Mouse (Mus musculus) adrenal gland (tissue): ENCODE measurements at regions not wholly inside any gene's neighbourhood (a gene's known extent, or its start where the extent isn't known, plus 50 kb on each side); places are given as distances from the start of the nearest gene placed in this dataset.
"Not testable (repeated sequence)": the region's sequence is repeated elsewhere in the genome, so short reads cannot be mapped to it uniquely, and the experiment has no call there.

Experiments used
- intact Hi-C: fragments of 180-260 bp; cut with DNase I; formaldehyde crosslinking; loops from one replicate; pipeline ENCODE4 v1.15.1; 2025

DNA sequence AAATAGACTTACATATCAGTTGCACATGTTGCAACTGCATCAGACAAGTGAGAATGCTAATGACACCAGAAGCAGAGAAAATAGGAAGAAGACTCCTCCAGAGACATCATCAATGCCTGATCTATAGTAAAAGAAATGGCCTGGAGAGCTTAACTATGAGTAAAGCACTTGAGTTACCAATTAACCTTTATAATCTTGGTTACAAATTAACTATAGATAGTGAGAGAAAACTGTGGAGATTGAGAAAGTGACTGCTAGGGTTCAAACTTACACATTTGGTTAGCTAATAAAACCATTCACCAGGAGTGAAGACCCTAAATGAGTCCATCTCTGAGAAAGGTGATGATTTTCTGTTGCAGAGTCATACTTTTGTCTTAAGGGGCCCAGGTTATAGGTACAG lies 307.4 kb downstream of the Phex start:
- intact Hi-C loops, result no loop called here

DNA sequence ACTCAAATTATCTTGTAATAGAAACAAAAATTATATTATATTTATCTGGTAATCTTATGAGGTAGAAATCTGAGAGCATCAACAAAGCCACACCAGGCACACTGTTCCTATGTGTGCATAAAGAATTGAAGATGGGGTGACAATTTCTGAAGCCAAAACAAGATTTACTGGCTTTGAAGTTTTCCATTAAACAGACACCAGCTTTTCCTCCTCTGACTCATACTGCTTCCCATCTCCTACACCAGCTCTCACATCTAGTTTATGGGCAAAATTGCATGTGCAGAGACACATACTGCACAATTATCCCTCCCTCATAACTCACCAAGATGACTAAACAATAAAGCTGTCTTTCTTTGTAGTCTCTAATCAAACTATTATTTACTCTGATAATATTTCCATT lies 335.1 kb downstream of the Phex start:
- intact Hi-C loops, result no loop called here

DNA sequence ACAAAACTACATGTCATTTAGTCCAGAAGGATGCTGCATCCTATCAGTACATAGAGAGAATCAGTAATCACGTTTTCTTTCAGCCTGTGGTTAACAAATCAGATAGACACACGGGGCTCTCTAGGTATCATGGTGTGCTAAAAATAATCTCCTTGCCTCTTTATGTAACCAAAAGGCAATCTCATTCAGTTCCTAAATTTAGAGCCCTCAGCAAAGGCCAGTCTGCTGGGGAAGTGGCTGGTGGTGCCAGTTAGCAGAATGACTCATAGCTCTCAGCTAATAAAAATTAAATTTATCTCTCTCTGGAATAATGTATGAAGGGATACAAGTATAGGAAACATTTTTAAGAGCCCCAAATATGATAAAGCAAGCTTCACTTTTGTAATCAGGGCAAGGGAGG lies 335.5 kb downstream of the Phex start:
- intact Hi-C loops, result no loop called here

DNA sequence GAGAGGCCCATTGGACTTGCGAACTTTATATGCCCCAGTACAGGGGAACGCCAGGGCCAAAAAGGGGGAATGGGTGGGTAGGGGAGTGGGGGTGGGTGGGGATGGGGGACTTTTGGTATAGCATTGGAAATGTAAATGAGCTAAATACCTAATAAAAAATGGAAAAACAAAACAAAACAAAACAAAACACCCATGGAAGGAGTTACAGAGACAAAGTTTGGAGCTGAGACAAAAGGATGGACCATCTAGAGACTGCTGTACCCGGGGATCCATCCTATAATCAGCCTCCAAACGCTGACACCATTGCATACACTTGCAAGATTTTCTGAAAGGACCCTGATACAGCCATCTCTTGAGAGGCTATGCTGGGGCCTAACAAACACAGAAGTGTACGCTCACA lies 337.1 kb downstream of the Phex start:
- intact Hi-C loops, result not testable (repeated sequence)

DNA sequence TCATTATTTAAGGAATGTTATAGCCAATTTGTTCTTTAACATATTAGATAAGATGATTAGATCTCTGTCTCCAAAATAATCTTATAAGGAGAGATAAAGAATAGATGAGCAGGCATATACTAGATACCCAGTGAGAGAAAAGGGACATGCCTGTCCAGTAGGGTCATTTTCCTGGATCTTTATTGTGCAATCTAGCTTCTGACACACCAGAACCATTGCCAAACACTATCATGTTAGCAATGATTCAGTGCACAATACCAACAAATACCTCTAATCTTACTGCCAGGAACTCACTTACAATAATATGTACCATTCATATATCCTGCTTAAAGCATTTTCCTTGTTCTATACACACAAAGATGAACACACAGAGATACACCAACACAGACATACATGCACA lies 338.9 kb downstream of the Phex start:
- intact Hi-C loops, result no loop called here

DNA sequence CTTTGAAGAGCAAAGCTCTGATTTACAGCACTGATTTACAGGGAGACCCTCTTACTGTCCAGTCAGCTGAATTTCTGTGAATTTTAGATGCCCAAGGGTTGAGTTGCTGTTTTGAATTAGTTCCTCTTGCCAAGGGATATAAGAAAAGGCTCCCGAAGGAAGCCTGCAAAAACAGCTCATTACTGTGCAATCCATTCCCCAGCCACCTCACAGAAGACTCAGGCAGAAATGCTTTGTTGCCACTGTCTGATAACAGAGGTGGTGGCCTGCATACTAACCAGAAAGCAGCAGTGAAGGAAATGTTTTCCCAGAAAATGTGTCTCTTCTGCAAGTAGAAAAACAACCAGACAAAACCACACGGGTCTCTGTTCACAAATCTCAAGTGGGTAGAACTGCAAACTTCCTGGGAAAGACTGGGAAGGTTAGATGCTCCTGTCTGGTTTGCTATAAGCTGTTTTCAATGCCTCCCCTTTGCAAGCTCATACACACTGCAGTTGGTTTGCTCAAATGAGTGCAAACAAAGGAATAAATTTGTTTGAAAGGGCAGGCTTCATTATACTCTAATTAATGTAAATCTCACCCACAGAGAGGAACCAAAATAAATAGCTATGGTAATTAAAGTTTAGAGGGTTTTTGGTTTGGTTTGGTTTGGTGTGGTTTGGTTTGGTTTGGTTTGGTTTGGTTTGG lies 363.3 kb downstream of the Phex start:
- intact Hi-C loops, result loop anchor here (10.0 kb wide), 1 partner anchor 63 kb away; no protein-coding TSS in a partner anchor

DNA sequence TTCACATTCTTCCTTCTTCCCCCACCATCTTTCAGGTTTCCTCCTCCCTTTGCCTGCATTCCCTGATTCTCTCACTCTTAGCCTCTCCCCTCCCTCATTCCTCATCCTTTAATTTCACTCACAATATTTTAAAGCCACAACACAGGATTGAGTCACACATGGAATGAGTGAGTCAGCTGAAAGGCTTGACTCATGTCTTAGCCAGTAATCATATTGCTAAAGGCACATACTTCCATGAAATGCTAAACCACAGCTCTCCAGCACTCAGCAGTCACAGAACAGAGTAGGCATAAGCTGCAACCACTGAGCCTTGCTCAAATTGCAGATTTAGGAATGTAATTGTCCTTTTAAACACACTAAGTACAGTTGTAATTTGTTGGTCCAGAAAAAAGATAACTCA lies 386.2 kb downstream of the Phex start:
- intact Hi-C loops, result no loop called here

DNA sequence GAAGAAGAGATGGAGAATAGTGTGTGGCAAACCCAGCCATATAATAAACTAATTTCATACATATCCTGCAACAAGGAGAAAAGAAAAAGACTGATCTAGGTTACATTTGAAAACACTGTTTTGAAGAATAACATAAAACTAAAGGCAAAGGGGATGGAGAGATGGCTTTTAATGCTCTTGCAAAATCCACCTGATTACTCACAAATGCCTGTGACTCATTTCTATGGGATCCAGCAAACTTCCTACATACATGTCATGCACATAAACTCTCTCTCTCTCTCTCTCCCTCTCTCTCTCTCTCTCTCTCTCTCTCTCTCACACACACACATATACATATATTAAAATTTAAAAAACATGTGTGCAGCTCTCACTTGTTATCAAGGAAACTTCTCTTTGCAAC lies 390.8 kb downstream of the Phex start:
- intact Hi-C loops, result no loop called here

DNA sequence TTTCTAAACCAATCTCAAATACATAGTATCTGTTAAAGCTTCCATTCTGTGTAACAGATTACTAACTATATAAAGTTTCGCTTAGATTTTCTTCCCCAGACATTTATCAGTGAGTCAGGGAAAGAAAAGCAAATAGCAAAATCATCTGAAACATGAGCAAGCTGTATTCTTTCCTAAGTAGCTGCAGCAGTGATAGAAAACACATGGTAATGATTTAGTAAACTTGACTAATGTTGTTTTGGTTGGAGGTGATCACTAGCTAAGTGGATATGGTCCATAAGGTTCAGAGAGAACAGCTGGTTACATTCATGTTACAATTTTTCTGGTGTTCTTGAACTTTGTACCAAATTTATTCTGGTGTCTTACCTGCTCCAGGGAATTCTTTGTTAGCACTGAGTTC lies 393.3 kb downstream of the Phex start:
- intact Hi-C loops, result no loop called here

DNA sequence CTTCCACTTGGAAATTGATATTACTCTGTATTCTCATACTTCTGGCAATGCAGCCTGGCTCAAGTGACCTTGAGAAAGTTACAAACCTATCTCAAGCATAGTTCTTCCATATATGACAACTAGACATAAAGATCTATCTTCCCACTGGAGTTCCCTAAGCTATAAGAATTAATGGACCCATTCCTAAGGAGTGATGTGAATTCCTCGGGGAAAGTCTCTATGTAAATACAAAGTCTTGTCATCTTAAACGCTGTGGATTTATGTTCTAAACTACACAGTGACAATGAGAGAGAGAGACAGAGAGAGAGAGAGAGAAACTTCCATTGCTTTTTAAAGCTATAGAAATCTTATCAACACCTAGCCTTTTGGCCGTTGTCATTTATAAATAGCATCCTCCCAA lies 394.8 kb downstream of the Phex start:
- intact Hi-C loops, result no loop called here

DNA sequence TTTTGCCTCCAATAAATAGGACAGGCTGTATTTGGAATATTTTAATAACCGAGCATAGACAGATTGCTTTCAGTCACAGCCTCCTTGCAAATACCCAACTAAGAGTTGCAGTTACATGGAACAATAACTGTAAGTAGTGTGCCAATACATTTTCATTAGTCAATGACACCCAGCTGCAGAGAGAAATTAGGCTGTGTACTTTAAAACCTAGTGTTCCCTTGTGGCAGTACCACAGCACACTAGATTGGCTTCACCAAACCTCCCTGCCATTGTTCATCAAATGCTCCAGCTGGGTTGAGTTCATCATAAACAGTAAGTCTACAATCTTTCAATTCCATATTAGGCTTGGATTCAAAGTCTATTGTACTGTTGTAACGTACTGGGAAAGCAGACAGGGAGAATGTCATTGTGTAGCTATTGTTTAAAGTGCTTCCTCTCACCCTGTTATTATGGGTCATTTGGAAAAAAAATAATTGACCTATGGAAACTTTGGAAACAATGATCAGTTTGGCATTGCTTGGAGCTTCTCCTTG lies 425.1 kb downstream of the Phex start:
- intact Hi-C loops, result no loop called here

DNA sequence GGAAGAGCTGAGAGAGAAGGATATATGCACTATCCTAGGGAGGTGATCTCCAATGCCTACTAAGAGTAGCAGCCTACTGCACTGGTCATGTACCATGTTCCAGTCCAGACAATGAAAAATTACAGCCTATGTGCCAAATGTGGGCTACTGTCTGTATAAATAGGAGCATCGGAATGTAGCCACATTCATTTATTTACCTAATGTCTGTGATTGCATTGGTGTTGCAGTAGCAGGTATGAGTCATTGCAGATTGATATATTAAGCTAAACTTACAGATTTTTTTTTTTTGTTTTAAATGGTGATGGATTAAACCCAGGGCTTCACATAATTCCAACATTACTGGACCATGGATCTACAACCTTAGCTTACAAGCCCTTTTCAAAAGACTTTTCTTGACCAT lies 468.0 kb downstream of the Phex start:
- intact Hi-C loops, result no loop called here

DNA sequence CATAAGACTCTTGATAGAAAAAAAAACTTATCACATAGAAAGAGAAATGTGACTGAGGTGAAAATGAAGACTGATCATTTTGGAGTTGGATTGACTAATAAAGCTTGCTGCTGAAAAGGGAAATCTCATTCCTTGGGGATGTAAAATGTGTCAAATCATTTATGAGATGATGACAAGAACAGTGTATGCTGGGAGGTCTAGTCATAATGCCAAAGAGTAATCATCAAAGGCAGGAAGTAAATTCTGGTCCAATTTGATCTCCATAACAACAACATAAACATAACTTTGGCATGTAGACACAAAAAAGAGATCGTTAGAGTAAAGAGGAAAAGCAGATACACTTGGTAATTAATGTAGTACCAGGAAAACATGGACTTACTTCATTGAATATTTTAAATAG lies 470.9 kb downstream of the Phex start:
- intact Hi-C loops, result no loop called here

DNA sequence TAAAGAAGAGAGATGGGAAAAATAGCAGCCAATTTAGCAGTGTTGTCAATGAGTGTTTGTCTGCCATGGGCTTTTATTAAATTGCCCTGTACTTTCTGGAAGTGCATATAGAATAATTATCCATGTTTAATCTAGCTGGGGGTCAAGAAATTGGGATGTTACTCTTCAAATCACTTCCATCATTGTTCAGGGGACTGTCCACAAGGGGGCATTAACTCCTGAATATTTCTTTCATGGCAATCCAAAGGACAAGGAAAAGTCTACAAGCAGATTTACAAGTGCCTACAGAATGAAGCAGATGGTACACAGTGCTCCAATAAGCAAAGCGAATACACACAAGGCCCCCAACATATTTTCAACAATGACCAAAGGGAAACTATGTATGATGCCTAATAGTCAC lies 501.7 kb downstream of the Phex start:
- intact Hi-C loops, result loop anchor here (5.0 to 10.0 kb wide), 2 partner anchors 394 to 541 kb away; no protein-coding TSS in a partner anchor
